Mouse (Mus musculus): ENCODE results near the gene Rps6kc1.

- TF ChIP-seq CTCF (IDR thresholded peaks at IDR 0.05; ENCODE audit: low read depth, low read length) (no peak), POLR2A (IDR thresholded peaks at IDR 0.05; ENCODE audit: insufficient read depth, low read length) (no peak)
Measured at GRCm38 (mm10) chr1:190951014-190951413, 39.4 kb upstream of the Rps6kc1 start.
